Comparison of ENCODE assay signal across 8 mouse cellular contexts in the genomic region with DNA sequence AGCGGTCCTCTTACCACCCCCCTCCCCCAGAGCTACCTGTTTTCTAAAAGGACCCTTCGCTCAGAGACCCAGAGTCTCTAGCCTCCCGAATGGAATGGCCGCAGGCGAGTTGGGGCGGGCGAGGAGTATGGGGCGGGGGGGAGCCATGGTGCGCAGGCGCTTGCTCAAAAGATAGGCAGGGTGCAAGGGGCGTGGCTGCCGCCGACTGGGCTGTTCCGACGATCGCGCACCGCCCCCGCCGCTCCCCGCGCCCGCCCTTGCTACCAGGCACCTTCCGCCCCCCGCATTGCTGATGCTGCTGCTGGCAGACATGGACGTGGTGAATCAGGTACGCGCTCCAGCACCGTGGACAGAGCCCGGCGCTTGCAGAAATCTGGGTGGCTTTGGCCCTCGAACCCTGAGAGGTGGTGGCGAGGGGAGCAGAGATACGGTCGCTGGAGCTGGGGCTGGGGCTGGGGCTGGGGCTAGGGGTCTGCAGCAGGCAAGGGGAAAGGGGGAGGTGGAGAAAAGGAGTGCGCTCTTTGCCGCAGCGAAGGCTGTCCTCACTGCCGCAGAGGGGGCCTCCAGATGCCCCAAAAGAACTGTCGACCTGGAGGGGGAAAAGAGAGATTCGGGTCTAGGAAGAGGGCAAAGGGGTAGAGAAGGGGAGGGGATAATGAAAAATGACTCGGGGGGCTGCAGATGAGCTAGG. TPM values are rescaled to one million over a fixed set of nuclear protein-coding genes. Genes with fewer than 3 reads are reported as not detected.
A peak's percentile ranks its signal among the peaks of the same experiment; 100 is the strongest.
DNase-seq lines count a peak whose midpoint lies in the region; ATAC-seq and TF ChIP-seq lines count a peak whose summit lies in the region.

A gene (plus strand): TSS at position 71 of the 691 bp plus-strand sequence.

- peaks cover 3% of the 10 kb centered on the region; the same call in 1 of the 2 replicates for H3K4me1 ChIP-seq in cerebellum, adult 2 months (ENCODE audit: control insufficient read depth, insufficient read depth, low read length)
- peaks cover 17% of the 10 kb centered on the region for H3K4me1 ChIP-seq in hindbrain, embryonic 10.5 days (replicated peaks)
- H3K4me1 ChIP-seq in lung, embryonic 15.5 days, result no peaks in the 10 kb centered on the region

- peak; percentile 75 for ATAC-seq in lung, embryonic 15.5 days (ENCODE audit: borderline replicate concordance, extremely low read depth, low FRiP score, low TSS enrichment)
- peak; percentile 79 for ATAC-seq in neutrophil, adult 5-6 weeks (ENCODE audit: extremely low read depth, insufficient number of reproducible peaks, low FRiP score, poor library complexity, severe bottlenecking)

- 0 out of 2 replicates have a peak, but pooled peaks cover 3% of the 10 kb centered on the region for H3K9me3 ChIP-seq in hindbrain, embryonic 10.5 days
- no peaks in the 10 kb centered on the region for H3K9me3 ChIP-seq in lung, embryonic 15.5 days

- TF ChIP-seq CTCF in cerebellum, adult 2 months (IDR thresholded peaks at IDR 0.05; ENCODE audit: borderline replicate concordance, insufficient read depth, low read depth, low read length), result no peak

- 8% methylated on average over 37 of the region's 42 CpGs for WGBS in cerebellum, adult 2 months
- WGBS in hindbrain, embryonic 10.5 days, result 10% methylated on average over 42 of the region's 42 CpGs
- 8% methylated on average over 40 of the region's 42 CpGs for WGBS in lung, embryonic 15.5 days

- peak; percentile 79 for TF ChIP-seq POLR2A in cerebellum, adult 2 months (IDR thresholded peaks at IDR 0.05; ENCODE audit: borderline replicate concordance, insufficient read depth, low read length)

- no peaks in the 10 kb centered on the region for H3K36me3 ChIP-seq in hindbrain, embryonic 10.5 days
- H3K36me3 ChIP-seq in lung, embryonic 15.5 days, result no peaks in the 10 kb centered on the region

- H3K4me3 ChIP-seq in cerebellum, adult 2 months (replicated peaks; ENCODE audit: insufficient read depth, low read depth, low read length), result peak within 1 kb of the TSS; percentile 100
- peak within 1 kb of the TSS; percentile 58 for H3K4me3 ChIP-seq in hindbrain, embryonic 10.5 days
- H3K4me3 ChIP-seq in lung, embryonic 15.5 days, result peak within 1 kb of the TSS; percentile 21

- H3K9ac ChIP-seq in lung, embryonic 15.5 days, result no peak within 1 kb of the TSS

- peak within 1 kb of the TSS; percentile 82 for H3K27ac ChIP-seq in cerebellum, adult 2 months (ENCODE audit: insufficient read depth, low read length)
- peak within 1 kb of the TSS; percentile 79 for H3K27ac ChIP-seq in hindbrain, embryonic 10.5 days
- no peak within 1 kb of the TSS for H3K27ac ChIP-seq in lung, embryonic 15.5 days

- H3K4me2 ChIP-seq in lung, embryonic 15.5 days, result peak within 1 kb of the TSS; percentile 51

- no peaks in the 10 kb centered on the region for H3K27me3 ChIP-seq in cerebellum, adult 2 months (ENCODE audit: control insufficient read depth, insufficient read depth, low read length)
- H3K27me3 ChIP-seq in hindbrain, embryonic 10.5 days (ENCODE audit: insufficient read depth, poor library complexity, severe bottlenecking), result peaks cover 14% of the 10 kb centered on the region; the same call in 1 of the 2 replicates
- H3K27me3 ChIP-seq in lung, embryonic 15.5 days, result peaks cover 7% of the 10 kb centered on the region; the same call in 1 of the 2 replicates

- peak; percentile 71 for DNase-seq in MEL-GATA-1-ER (ENCODE audit: extremely low read depth, low read depth)
- peak; percentile 93 to 94 for DNase-seq in cerebellum, adult 2 months
- peak; percentile 77 for DNase-seq in forelimb bud, embryonic 11.5 days (ENCODE audit: low read depth, low spot score)
- DNase-seq in hindbrain, embryonic 10.5 days (ENCODE audit: low spot score), result peak; percentile 89
- peak; percentile 89 for DNase-seq in layer of hippocampus, adult 9-11 months
- DNase-seq in testis, postnatal 10 days (ENCODE audit: low spot score), result peak; percentile 85

RNA-seq across cellular contexts. Expression of the gene that starts here (rescaled TPM):
- polyA plus RNA-seq in cerebellum, adult 2 months (2012; rRNA removed), result 945 and 955 TPM in 2 replicates
- polyA plus RNA-seq in hindbrain, embryonic 10.5 days (2016; fragmentation: Nextera tagmentation; extraction: Ambion mirVana), result 18.5 and 26.5 TPM in 2 replicates
- 1.9 and 3.4 TPM in 2 replicates for polyA plus RNA-seq in lung, embryonic 15.5 days (2015; fragmentation: Nextera tagmentation; extraction: Ambion mirVana)
- 0.93 and 1.8 TPM in 2 replicates for total RNA-seq in neutrophil, adult 5-6 weeks (2017)

Comparison
In these comparisons a context has a peak if more than half of its experiments do, and no peak if none do; other contexts are left out.
1. RNA of the gene that starts here (polyA plus RNA-seq): 945 to 955 TPM in cerebellum, adult 2 months; 18.5 to 26.5 TPM in hindbrain, embryonic 10.5 days and 1.9 to 3.4 TPM in lung, embryonic 15.5 days; every median in the first group is over 10 times any median in the second.
2. H3K4me3 ChIP-seq: peak in every context shown above with its lines; median percentile 100 in cerebellum, adult 2 months; 58 in hindbrain, embryonic 10.5 days; 21 in lung, embryonic 15.5 days.
3. Peak in every context shown above with its lines, with median percentiles within 50 percentile points of each other: DNase-seq.